Mouse (Mus musculus): ENCODE measurements around the gene Pomp.

Gene Pomp

GRCm38 (mm10) chr5:147860449-147861261 is at the start of gene Pomp:
Pomp (plus strand) TSS chr5:147860461.
- DNase-seq, result peak; percentile 94 to 95

DNA sequence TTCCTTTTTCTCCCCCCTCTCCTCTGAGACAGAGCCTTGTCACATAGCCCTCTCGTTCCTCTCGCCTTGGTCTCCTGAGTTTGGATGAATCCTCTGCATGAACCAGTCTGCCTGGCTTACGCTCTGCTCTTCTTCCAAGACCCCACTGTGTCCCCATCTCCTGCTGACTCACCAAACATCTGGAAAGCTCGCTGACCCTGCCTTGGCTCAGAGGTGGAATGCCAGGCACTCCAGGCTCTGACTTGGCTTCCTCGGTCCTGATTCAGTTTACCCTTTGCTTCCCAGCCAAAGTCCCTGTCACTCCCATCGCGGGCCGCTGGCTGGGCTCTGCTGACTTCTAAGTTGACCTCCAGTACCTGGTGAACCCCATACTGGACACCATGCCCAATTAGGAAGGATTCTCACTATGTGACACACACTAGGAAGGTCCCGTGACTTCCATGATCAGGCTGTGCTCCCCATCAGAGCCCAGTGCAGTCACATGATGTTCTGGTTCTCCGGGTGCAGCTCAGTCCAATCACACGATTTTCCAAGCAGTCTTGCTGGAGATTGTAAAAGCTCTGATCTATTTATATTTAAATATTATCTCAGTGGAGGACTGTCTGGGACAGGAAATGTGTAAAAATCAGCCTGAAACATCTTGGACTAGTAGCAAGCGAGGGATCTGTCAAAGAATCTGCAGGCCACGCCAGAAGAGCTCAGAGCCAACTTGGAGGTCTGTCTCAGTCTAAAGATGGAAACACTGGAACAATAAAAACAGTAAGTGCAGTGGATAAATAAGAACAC is 47.8 kb upstream of the Pomp start:
- peak in 1 of 2 experiments; percentile 38 for DNase-seq

GRCm38 (mm10) chr5:147814971-147815370 is 45.3 kb upstream of the Pomp start:
- no peak for DNase-seq

DNA sequence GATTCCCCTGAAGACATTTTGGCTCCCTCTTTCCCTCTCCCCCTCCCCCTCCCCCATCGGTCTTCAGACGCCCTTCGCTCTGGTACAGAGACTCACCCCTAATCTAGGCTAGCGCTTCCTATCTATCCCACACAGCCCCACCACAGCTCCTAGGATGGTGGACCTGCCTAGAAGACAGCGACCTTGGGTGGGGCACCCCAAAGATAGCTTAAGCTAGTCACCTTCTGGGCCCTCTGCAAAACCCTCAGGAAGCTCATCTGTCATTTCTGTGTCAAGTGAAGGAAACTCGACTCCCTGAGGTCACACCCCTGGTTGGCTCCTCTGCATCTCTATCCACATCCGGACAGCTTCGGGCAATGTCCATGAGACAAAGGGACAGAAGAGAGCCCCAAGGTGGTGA is 44.7 kb upstream of the Pomp start:
- DNase-seq, result no peak

DNA sequence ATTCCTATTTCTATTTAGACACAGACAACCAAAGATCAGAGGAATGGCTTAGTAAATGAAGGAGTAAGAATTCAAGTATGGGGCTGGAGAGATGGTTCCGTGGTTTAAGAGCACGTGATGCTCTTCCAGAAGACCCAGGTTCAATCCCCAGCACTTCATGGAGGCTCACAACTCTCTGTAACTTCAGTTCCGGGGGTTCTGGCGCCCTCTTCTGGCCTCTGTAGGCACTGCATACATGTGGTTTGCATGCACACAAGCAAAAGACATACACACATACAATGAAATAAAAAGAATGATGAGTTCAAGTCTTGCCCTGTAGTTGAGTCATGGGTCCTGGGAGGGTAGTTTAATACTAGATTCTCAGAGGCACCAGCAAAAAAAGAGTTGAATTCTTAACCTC is 43.8 kb upstream of the Pomp start:
- no peak for DNase-seq

DNA sequence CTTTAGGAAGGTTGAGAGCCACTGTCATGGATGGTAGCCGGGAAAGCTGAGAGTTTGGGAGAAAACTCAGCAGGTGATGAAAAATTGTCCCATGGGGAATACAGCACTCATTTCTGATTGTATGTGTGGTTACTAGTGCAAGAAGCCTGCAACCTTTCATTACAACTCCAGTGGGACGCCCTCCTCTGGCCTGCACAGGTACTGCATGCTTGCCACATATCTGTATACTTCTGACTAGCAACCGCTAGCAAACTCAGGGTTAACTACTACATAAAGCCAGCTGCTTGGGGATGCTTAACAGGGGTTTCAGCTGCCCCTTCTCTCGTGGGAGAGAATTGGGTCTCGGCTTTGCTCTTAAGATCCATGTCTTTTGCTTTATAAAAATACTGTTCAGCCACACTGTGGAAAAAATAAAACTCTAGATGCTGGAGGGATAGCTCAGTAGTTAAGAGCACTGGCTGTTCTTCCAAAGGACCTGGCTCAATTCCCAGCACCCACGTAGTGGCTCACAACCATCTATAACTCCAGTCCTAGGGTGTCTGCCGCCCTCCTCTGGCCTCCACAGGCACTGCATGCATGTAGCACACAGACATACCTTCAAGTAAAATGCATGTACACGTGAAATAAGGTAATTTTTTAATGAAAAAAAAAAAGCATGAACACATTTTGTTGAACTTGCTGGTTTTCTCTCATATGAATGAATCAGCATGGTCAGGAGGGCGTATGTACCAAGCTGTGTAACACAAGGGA is 42.3 kb upstream of the Pomp start:
- no peak for DNase-seq

DNA sequence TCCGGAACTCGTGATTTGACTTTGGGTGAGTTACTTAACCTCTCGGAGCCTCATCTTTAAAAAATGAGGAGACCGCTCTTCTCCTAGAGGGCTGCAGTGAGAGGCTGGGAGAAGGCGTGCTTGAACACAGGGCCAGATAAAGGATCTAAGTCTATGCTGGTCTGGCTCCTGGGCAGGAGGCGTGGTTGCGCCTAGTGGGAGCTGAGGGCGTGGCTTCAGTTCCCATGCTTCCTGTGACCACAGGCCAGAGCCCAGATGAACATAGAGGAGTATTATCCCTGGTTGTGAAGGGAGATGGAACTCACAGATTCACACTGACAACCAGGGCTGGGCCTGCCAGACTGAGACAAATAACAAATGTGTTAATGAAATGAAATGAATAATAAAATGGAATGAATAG is 41.4 kb upstream of the Pomp start:
- DNase-seq, result no peak

DNA sequence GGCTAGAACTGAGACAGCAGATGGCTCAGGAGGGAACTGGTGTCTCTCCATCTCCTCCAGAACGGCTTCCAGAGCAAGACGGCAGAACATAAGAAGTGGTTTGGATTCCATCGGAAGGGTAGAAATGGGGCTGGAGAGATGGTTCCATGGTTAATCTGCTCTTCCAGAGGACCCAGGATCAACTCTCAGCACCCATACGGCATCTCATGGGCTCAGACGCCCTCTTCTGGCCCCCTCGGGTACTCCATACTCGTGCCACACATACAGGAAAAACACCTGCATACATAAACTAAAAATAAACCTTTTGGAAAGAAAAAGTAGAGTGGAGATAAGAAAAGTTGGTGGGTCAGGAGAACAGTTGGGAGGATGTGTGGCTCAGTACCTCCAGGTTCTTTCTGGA is 40.4 kb upstream of the Pomp start:
- DNase-seq, result no peak

DNA sequence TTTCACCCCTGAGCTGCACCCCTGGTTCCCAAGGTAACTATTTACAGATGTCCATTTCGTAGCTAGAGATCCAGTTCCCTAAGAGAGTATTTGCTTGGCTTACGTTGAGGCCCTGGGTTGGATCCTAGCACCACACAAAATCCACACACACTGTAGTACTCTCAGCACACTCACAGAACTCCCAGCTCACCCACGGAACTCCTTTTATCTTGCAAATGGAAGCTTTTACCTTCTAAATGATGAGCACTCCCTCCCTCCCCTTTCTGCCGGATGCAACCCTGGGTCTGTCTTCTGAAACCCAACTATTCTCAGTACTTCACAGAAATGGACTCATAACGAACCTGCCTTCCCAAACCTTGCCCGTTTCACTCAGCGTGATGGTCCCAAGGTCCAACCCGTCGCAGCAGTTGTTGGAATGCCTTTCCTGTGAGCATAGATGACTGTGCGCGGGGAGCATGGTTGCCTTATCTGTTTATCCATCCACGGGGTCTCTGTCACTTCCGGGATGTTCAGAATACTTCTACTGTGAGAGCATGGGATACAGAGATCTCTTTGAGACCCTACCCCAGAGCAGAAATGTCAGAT is 36.1 kb upstream of the Pomp start:
- DNase-seq, result no peak

GRCm38 (mm10) chr5:147825375-147825969 is 34.8 kb upstream of the Pomp start:
- DNase-seq, result peak; percentile 27 to 44

DNA sequence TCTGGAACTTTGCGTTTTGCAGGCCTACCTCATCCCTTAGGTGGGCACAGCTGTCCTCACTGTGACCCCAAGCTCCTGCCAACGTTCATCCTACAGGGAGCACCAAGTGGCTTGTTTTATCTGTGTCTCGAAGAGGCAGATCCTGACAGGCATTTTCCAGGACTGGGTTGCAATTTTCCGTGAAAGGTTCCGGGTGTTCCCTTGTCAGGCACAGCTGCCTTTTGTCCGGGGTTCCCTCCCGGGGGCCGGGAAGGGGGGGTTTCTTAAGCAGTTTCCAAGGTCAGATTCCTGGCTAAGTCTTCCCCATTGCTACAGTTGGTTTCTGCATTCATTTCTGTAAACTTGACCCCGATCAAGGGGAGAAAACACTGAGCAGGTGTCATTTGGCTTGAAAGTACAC is 34.2 kb upstream of the Pomp start:
- peak; percentile 27 to 55 for DNase-seq

DNA sequence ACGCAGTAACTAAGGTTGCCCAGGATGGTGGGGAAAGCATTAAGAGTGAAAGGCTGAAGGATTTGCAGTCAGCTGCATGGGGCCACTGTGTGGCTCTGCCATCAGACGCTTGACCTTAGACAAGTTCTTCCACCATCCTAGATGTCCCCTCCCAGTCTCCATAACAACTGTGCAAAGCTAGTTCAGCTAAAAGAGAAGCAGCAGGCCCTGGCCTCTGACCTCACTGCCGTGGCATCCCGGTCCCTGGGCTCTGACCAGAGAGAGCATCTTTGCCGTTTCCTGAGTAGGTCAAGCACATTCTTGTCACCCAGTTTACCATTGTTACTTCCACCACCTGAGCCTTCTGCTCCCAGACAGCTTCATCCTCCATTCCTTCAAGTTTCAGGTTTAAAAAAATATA is 33.7 kb upstream of the Pomp start:
- DNase-seq, result no peak

- DNase-seq, result no peak
These were observed 31.4 kb upstream of the Pomp start for GRCm38 (mm10) chr5:147828846-147829245.

GRCm38 (mm10) chr5:147832842-147833241 is 27.4 kb upstream of the Pomp start:
- peak in 1 of 2 experiments; percentile 37 for DNase-seq

GRCm38 (mm10) chr5:147834841-147835500 is 25.3 kb upstream of the Pomp start:
- DNase-seq, result no peak

GRCm38 (mm10) chr5:147839418-147839817 is 20.8 kb upstream of the Pomp start:
- no peak for DNase-seq

DNA sequence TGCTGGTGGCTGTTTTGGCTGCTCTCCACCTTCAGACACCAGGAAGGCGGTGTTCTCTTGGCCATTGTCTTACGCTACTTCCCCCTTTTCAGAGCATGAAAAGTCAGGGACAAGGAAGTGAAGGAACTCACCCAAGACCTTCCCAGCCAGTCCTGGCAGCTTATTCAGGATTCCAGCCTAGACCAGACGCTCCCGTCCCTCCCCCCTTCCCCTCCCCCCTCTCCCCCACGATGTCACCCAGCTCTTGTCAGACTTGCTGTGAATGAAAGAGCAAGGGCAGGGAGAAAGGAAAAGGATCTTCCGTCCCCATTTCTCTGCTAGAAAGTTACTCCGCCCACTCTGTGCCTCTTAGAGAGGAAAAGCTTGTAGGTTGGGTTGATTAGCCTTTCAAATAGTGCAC is 16.9 kb upstream of the Pomp start:
- DNase-seq, result no peak

DNA sequence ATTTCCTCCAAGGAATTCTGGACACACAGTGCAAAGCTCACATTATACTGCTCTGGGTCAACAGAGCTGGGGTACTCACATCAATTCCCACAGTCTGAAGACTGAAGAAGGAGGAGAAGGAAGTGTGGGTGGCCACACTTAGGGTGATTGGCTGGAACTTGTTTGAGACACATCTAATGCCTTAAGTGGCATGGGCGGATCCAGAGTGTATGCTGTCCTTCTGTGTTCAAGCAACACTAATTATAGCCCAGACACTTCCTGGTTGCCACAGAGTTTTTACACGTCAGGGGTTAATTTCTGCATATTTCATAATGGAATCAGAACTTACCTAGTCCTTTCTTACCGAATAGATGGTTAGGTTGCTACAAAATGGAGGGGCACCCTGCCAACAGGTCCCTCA is 14.9 kb upstream of the Pomp start:
- no peak for DNase-seq

- DNase-seq, result no peak
These were observed 12.9 kb upstream of the Pomp start for GRCm38 (mm10) chr5:147847361-147847760.

GRCm38 (mm10) chr5:147848164-147848863 is 11.9 kb upstream of the Pomp start:
- DNase-seq, result peak; percentile 40 to 80

DNA sequence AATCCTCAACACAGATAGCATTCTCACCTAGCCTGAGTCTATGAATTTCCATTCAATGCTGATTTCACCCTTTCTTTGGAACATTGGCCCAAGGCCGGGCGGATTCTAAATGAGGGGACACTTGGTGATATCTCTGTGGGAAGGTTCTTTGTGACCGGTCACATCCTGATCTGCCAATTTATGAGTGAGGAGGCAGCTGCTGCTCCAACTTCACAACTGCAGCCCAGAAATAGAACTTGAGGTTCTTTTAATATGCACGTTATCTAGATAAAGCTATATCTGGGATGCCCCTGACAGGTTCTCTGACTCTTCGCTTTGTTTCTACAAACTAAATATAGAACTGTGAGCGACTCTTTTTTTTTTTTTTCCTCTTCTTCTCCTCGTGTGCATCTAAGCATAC is 10.1 kb upstream of the Pomp start:
- no peak for DNase-seq

DNA sequence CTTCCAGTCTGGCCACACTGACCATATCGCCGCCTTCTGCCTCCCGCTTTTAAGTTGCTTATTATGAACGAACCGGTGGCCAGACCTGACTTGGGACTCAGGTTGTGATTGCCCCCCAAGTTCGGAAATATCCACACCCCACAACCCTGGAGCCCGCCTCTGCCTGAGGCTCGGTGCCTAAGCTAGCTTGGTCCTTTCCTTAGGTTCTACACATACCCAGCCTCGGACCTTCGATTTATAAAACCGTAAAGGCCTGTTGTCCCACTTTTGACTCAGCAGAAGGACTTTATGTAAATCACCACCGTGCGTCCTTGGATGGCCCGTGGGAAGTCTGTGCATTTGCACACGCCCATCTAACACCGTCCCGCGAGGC is 199 bp upstream of the Pomp start:
- DNase-seq, result no peak
